Mouse (Mus musculus) spleen, adult 2 months (tissue): ENCODE data around the gene Cln6. TPM values are rescaled to one million over a fixed set of nuclear protein-coding genes. Genes with fewer than 3 reads are reported as not detected.
"Not testable (repeated sequence)": the region's sequence is repeated elsewhere in the genome, so short reads cannot be mapped to it uniquely, and the experiment has no call there.

Experiments
- DNase-seq, 2 experiments: peaks; one replicate each; pipeline versions ENCODE4 v3.0.0 to v3.0.0-alpha.2; 2012 to 2021; ENCODE audit warnings: low spot score in 2 of 2, low read depth in 1 of 2
- H3K27ac ChIP-seq: fragments of 200-500 bp; 2 replicates; pipeline ENCODE4 v1.5.1; 2012; ENCODE audit warnings: low read length, inconsistent platforms; ENCODE audit not compliant: insufficient read depth
- H3K27me3 ChIP-seq: fragments of 200-500 bp; 2 replicates; pipeline ENCODE4 v1.6.1; 2012; ENCODE audit warnings: mild to moderate bottlenecking, moderate library complexity, low read length, inconsistent platforms; ENCODE audit not compliant: control insufficient read depth, insufficient read depth
- H3K36me3 ChIP-seq: fragments of 200-500 bp; 2 replicates; pipeline ENCODE4 v1.6.1; 2012; ENCODE audit warnings: mild to moderate bottlenecking, low read length, inconsistent platforms; ENCODE audit not compliant: control insufficient read depth, insufficient read depth
- H3K4me1 ChIP-seq: fragments of 200-500 bp; 2 replicates; pipeline ENCODE4 v1.6.1; 2011; ENCODE audit warnings: inconsistent platforms; ENCODE audit not compliant: control insufficient read depth, insufficient read depth, insufficient read length
- H3K4me3 ChIP-seq: fragments of 200-500 bp; 2 replicates; pipeline ENCODE4 v1.5.1; 2011; ENCODE audit warnings: mild to moderate bottlenecking, inconsistent platforms; ENCODE audit not compliant: insufficient read depth, insufficient read length; ENCODE audit errors: extremely low read depth
- CTCF ChIP-seq: fragments of 200-500 bp; IDR thresholded peaks from 2 replicates; pipeline ENCODE4 v1.5.1; 2011; ENCODE audit warnings: mild to moderate bottlenecking, inconsistent platforms; ENCODE audit not compliant: insufficient read depth, insufficient read length, insufficient replicate concordance; ENCODE audit errors: extremely low read depth
- POLR2A ChIP-seq: fragments of 200-500 bp; IDR thresholded peaks from 2 replicates; pipeline ENCODE4 v1.6.1; 2011; ENCODE audit warnings: low read depth, low read length, inconsistent platforms
- WGBS: fragments of 180-500 bp; shearing (Covaris S2); methylation state at CpG from one replicate; pipeline ENCODE4 v1.1.7; 2018; 5-methylcytosine and 5-hydroxymethylcytosine counted together
- polyA plus RNA-seq: library from polyadenylated mRNA; depleted of rRNA; stranded (reverse); fragments of >200 nt; gene quantifications from 2 replicates; pipeline ENCODE4 v1.2.3, GENCODE M21; 2012

The Cln6 gene
- polyA plus RNA-seq, 1 experiment: 27.7 TPM

GRCm38 (mm10) chr9:62847694-62848093 lies 9.1 kb downstream of the Cln6 start:
- peak; percentile 65 to 75 for DNase-seq
- Histone ChIP-seq H3K4me3 (no peak overlapping the region), H3K36me3 (no peaks in the 10 kb centered on the region), H3K27me3 (no peaks in the 10 kb centered on the region), H3K4me1 (peaks cover 5% of the 10 kb centered on the region; the same call in 1 of the 2 replicates), H3K27ac (no peak overlapping the region)
- TF ChIP-seq POLR2A (no peak), CTCF (peak; percentile 97; the same call in 1 of the 2 replicates)
- 8% methylated on average over 3 of the region's 3 CpGs for WGBS

GRCm38 (mm10) chr9:62848641-62849040 lies 10.1 kb downstream of the Cln6 start:
- Histone ChIP-seq H3K27ac (no peak overlapping the region), H3K27me3 (no peaks in the 10 kb centered on the region), H3K36me3 (no peaks in the 10 kb centered on the region), H3K4me1 (peaks cover 5% of the 10 kb centered on the region; the same call in 1 of the 2 replicates), H3K4me3 (no peak overlapping the region)
- 76% methylated on average over 3 of the region's 3 CpGs for WGBS
- TF ChIP-seq CTCF (no peak), POLR2A (no peak)
- DNase-seq: no peak

- whole genome bisulfite sequencing: 60% methylated on average over 2 of the region's 2 CpGs
- Histone ChIP-seq H3K4me3 (no peak overlapping the region), H3K27me3 (no peaks in the 10 kb centered on the region), H3K36me3 (no peaks in the 10 kb centered on the region), H3K27ac (no peak overlapping the region), H3K4me1 (peaks cover 5% of the 10 kb centered on the region; the same call in 1 of the 2 replicates)
- DNase-seq: no peak
- TF ChIP-seq POLR2A (no peak), CTCF (no peak)
Measured at GRCm38 (mm10) chr9:62851571-62851970, 13.0 kb downstream of the Cln6 start.

- no peaks in the 10 kb centered on the region for H3K4me1 ChIP-seq
- WGBS: 56% methylated on average over 4 of the region's 4 CpGs
- H3K36me3 ChIP-seq: no peaks in the 10 kb centered on the region
- no peak for TF ChIP-seq CTCF
- TF ChIP-seq POLR2A: no peak
- no peak overlapping the region for H3K4me3 ChIP-seq
- H3K27me3 ChIP-seq: no peaks in the 10 kb centered on the region
- no peak overlapping the region for H3K27ac ChIP-seq
- no peak for DNase-seq
Measured at GRCm38 (mm10) chr9:62854483-62854882, 15.9 kb downstream of the Cln6 start.

GRCm38 (mm10) chr9:62857216-62857615 lies 18.6 kb downstream of the Cln6 start:
- 36% methylated on average over 9 of the region's 9 CpGs for WGBS
- DNase-seq: no peak
- Histone ChIP-seq H3K4me1 (no peaks in the 10 kb centered on the region), H3K27ac (0 out of 2 replicates have a peak overlapping the region, but pooled peaks have one; percentile 0), H3K36me3 (no peaks in the 10 kb centered on the region), H3K27me3 (no peaks in the 10 kb centered on the region), H3K4me3 (no peak overlapping the region)
- TF ChIP-seq POLR2A (no peak), CTCF (no peak)

GRCm38 (mm10) chr9:62857719-62858261 lies 19.2 kb downstream of the Cln6 start, which contains the start of gene Calml4:
TSS of gene Calml4 (plus strand) at chr9:62858080.
- peak within 1 kb of the TSS; percentile 0; the same call in 1 of the 2 replicates for H3K27ac ChIP-seq
- H3K4me3 ChIP-seq: no peak within 1 kb of the TSS
- WGBS: 51% methylated on average over 20 of the region's 20 CpGs
- TF ChIP-seq POLR2A: no peak
- TF ChIP-seq CTCF: no peak
- no peaks in the 10 kb centered on the region for H3K36me3 ChIP-seq
- H3K27me3 ChIP-seq: no peaks in the 10 kb centered on the region
- DNase-seq: no peak
- no peaks in the 10 kb centered on the region for H3K4me1 ChIP-seq

GRCm38 (mm10) chr9:62858266-62859019 lies 19.9 kb downstream of the Cln6 start:
- Histone ChIP-seq H3K27ac (no peak overlapping the region), H3K4me3 (no peak overlapping the region), H3K4me1 (no peaks in the 10 kb centered on the region), H3K36me3 (no peaks in the 10 kb centered on the region), H3K27me3 (no peaks in the 10 kb centered on the region)
- TF ChIP-seq CTCF: no peak
- TF ChIP-seq POLR2A: no peak
- 72% methylated on average over 8 of the region's 8 CpGs for WGBS
- no peak for DNase-seq

GRCm38 (mm10) chr9:62860102-62860501 lies 21.5 kb downstream of the Cln6 start:
- not testable (repeated sequence) for H3K27me3 ChIP-seq, H3K36me3 ChIP-seq, H3K4me1 ChIP-seq, DNase-seq, H3K4me3 ChIP-seq, H3K27ac ChIP-seq
- 76% methylated on average over 7 of the region's 7 CpGs for WGBS
